Mouse (Mus musculus) layer of hippocampus, adult 8-10 months (tissue): ENCODE measurements around the gene S100a7a. TPM values are rescaled to one million over a fixed set of nuclear protein-coding genes. Genes with fewer than 3 reads are reported as not detected.

Experiments used
- DNase-seq, 2 experiments: peaks; one replicate each; pipeline ENCODE4 v3.0.0; 2022; ENCODE audit warnings: low spot score in 2 of 2
- total RNA-seq, 4 experiments: library from RNA; stranded (reverse); gene quantifications; 2 replicates each; pipeline ENCODE4 v1.2.4; 2022

Gene S100a7a
- total RNA-seq, 4 experiments from 2014 or later, result 0.34 to 0.62 (median 0.49) TPM; not detected in 1

GRCm38 (mm10) chr3:90627366-90627765 is 26.5 kb upstream of the S100a7a start:
- DNase-seq, result no peak

- DNase-seq, result no peak
Measured at GRCm38 (mm10) chr3:90627807-90628206, 26.0 kb upstream of the S100a7a start.

GRCm38 (mm10) chr3:90629298-90629697 is 24.5 kb upstream of the S100a7a start:
- no peak for DNase-seq

GRCm38 (mm10) chr3:90631984-90632383 is 21.8 kb upstream of the S100a7a start:
- no peak for DNase-seq

- DNase-seq, result no peak
Measured at GRCm38 (mm10) chr3:90638511-90639275, 15.1 kb upstream of the S100a7a start.

GRCm38 (mm10) chr3:90639511-90640154 is 14.2 kb upstream of the S100a7a start:
- no peak for DNase-seq

GRCm38 (mm10) chr3:90640981-90641380 is 12.8 kb upstream of the S100a7a start:
- no peak for DNase-seq

- peak in 1 of 2 experiments; percentile 30 for DNase-seq
Measured at GRCm38 (mm10) chr3:90644220-90644619, 9.6 kb upstream of the S100a7a start.

- no peak for DNase-seq
Measured at GRCm38 (mm10) chr3:90647291-90647690, 6.5 kb upstream of the S100a7a start.

- DNase-seq, result no peak
Measured at GRCm38 (mm10) chr3:90648981-90649380, 4.8 kb upstream of the S100a7a start.

GRCm38 (mm10) chr3:90649832-90650231 is 4.0 kb upstream of the S100a7a start:
- no peak for DNase-seq

GRCm38 (mm10) chr3:90652878-90653508 is 824 bp upstream of the S100a7a start:
- DNase-seq, result peak; percentile 41 to 85

- DNase-seq, result no peak
Measured at GRCm38 (mm10) chr3:90657405-90657804, 3.6 kb downstream of the S100a7a start.

- no peak for DNase-seq
Measured at GRCm38 (mm10) chr3:90659364-90660044, 5.7 kb downstream of the S100a7a start.

GRCm38 (mm10) chr3:90664219-90664618 is 10.4 kb downstream of the S100a7a start:
- no peak for DNase-seq

- no peak for DNase-seq
Measured at GRCm38 (mm10) chr3:90668846-90669245, 15.0 kb downstream of the S100a7a start, which contains the start of gene S100a8. S100a8 (plus strand) TSS chr3:90668978.

- no peak for DNase-seq
Measured at GRCm38 (mm10) chr3:90678656-90679055, 24.8 kb downstream of the S100a7a start.

GRCm38 (mm10) chr3:90683929-90684328 is 30.1 kb downstream of the S100a7a start:
- no peak for DNase-seq

- DNase-seq, result no peak
Measured at GRCm38 (mm10) chr3:90686835-90687234, 33.0 kb downstream of the S100a7a start.

- DNase-seq, result no peak
Measured at GRCm38 (mm10) chr3:90693496-90693895, 39.7 kb downstream of the S100a7a start.

GRCm38 (mm10) chr3:90695613-90696012 is 41.8 kb downstream of the S100a7a start, which contains the start of gene S100a9:
S100a9 (minus strand) TSS chr3:90695721.
- DNase-seq, result no peak

GRCm38 (mm10) chr3:90702244-90702643 is 48.4 kb downstream of the S100a7a start:
- no peak for DNase-seq
